Mouse (Mus musculus): ENCODE data around the gene Gm5934.
"Not testable (repeated sequence)": the region's sequence is repeated elsewhere in the genome, so short reads cannot be mapped to it uniquely, and the experiment has no call there.

The Gm5934 gene

GRCm38 (mm10) chrX:24500660-24501059 is at the start of gene Gm5934:
Gm5934 (minus strand) TSS chrX:24500760.
- in situ Hi-C loops (cut with MboI; ENCODE audit: low sequenced_read_pairs) = not testable (repeated sequence)

All from CH12F3 (cell line).